Mouse (Mus musculus) G1E (cell line): ENCODE data around the gene C1qtnf9.

Experiments
- CTCF ChIP-seq: IDR thresholded peaks from 2 replicates; pipeline ENCODE4 v1.5.1; 2012; ENCODE audit warnings: low read depth, low read length, inconsistent platforms, mixed read lengths
- POLR2AphosphoS5 ChIP-seq: IDR thresholded peaks from 2 replicates; pipeline ENCODE4 v1.6.1; 2012; ENCODE audit warnings: low read depth, low read length, inconsistent platforms; ENCODE audit not compliant: insufficient replicate concordance

- no peak for TF ChIP-seq CTCF
- no peak for TF ChIP-seq POLR2AphosphoS5
Measured at GRCm38 (mm10) chr14:60759097-60759496, 8.8 kb upstream of the C1qtnf9 start.
